Mouse (Mus musculus) kidney, postnatal 0 days (tissue): ENCODE measurements around the gene Bank1. TPM values are rescaled to one million over a fixed set of nuclear protein-coding genes. Genes with fewer than 3 reads are reported as not detected.
A peak's percentile ranks its signal among the peaks of the same experiment; 100 is the strongest.

Experiments used
- ATAC-seq: fragments of 200-750 bp; cut with Nextera tagmentation; replicated peaks from 2 replicates; pipeline ENCODE4 v1.8.0; 2017; ENCODE audit warnings: low read depth, moderate number of reproducible peaks, moderate TSS enrichment, moderate library complexity; ENCODE audit not compliant: low FRiP score
- DNase-seq: peaks from one replicate; pipeline ENCODE4 v3.0.0-alpha.2; 2016; ENCODE audit warnings: low spot score
- H3K27ac ChIP-seq: fragments of 300-500 bp; sonication (generic); 2 replicates; pipeline ENCODE4 v1.5.1; 2014; ENCODE audit warnings: mild to moderate bottlenecking
- H3K27me3 ChIP-seq: fragments of 300-500 bp; sonication (generic); 2 replicates; pipeline ENCODE4 v1.6.1; 2014; ENCODE audit warnings: low read length, mixed read lengths; ENCODE audit not compliant: insufficient read depth
- H3K36me3 ChIP-seq: fragments of 300-500 bp; sonication (generic); 2 replicates; pipeline ENCODE4 v1.6.1; 2014; ENCODE audit warnings: low read length, mixed read lengths; ENCODE audit not compliant: insufficient read depth
- H3K4me1 ChIP-seq: fragments of 300-500 bp; sonication (generic); replicated peaks from 2 replicates; pipeline ENCODE4 v1.6.1; 2014; ENCODE audit warnings: antibody characterized with exemption, low read length, mixed read lengths; ENCODE audit not compliant: insufficient read depth
- H3K4me2 ChIP-seq: fragments of 300-500 bp; sonication (generic); 2 replicates; pipeline ENCODE4 v1.6.1; 2014; ENCODE audit warnings: mild to moderate bottlenecking, low read length, moderate library complexity, mixed read lengths
- H3K4me3 ChIP-seq: fragments of 300-500 bp; sonication (generic); replicated peaks from 2 replicates; pipeline ENCODE4 v1.5.1; 2014; ENCODE audit warnings: low read depth, low read length
- H3K9ac ChIP-seq: fragments of 300-500 bp; sonication (generic); 2 replicates; pipeline ENCODE4 v1.6.1; 2014; ENCODE audit warnings: low read depth, low read length
- H3K9me3 ChIP-seq: fragments of 300-500 bp; sonication (generic); replicated peaks from 2 replicates; pipeline ENCODE4 v1.6.1; 2016; ENCODE audit warnings: low read length, inconsistent platforms, mixed read lengths
- CTCF ChIP-seq: IDR thresholded peaks from 2 replicates; pipeline ENCODE4 v1.5.1; 2016; ENCODE audit warnings: antibody characterized with exemption, low read depth, mild to moderate bottlenecking, moderate library complexity
- WGBS: fragments of 180-500 bp; shearing (Covaris S2); extraction: QIAGEN DNeasy Blood & Tissue Kit; methylation state at CpG from one replicate; pipeline ENCODE4 v1.1.7; 2014; 5-methylcytosine and 5-hydroxymethylcytosine counted together
- polyA plus RNA-seq: library from polyadenylated mRNA; unstranded; fragments of >200 nt; fragmentation: Nextera tagmentation; extraction: Ambion mirVana; gene quantifications from 2 replicates; pipeline ENCODE4 v1.2.1, GENCODE M21; 2015

Bank1 gene
- polyA plus RNA-seq, 1 experiment from 2014 or later = 0.75 TPM

- no peak overlapping the region for H3K27ac ChIP-seq
- no peaks in the 10 kb centered on the region for H3K36me3 ChIP-seq
- H3K9me3 ChIP-seq = no peaks in the 10 kb centered on the region
- no peak for ATAC-seq
- H3K9ac ChIP-seq = no peak overlapping the region
- H3K4me2 ChIP-seq = no peak overlapping the region
- no peaks in the 10 kb centered on the region for H3K4me1 ChIP-seq
- TF ChIP-seq CTCF = no peak
- no peak overlapping the region for H3K4me3 ChIP-seq
- no peak for DNase-seq
- no peaks in the 10 kb centered on the region for H3K27me3 ChIP-seq
- WGBS = 94% methylated on average over 6 of the region's 6 CpGs
Observed at GRCm38 (mm10) chr3:136039446-136039845, 286.4 kb downstream of the Bank1 start.

- no peaks in the 10 kb centered on the region for H3K27me3 ChIP-seq
- no peak overlapping the region for H3K4me3 ChIP-seq
- H3K27ac ChIP-seq = no peak overlapping the region
- WGBS = 25% methylated on average over 3 of the region's 3 CpGs
- no peak for ATAC-seq
- no peak for TF ChIP-seq CTCF
- no peaks in the 10 kb centered on the region for H3K36me3 ChIP-seq
- no peaks in the 10 kb centered on the region for H3K4me1 ChIP-seq
- no peak overlapping the region for H3K4me2 ChIP-seq
- no peaks in the 10 kb centered on the region for H3K9me3 ChIP-seq
- H3K9ac ChIP-seq = no peak overlapping the region
- no peak for DNase-seq
Observed at GRCm38 (mm10) chr3:136037254-136037653, 288.6 kb downstream of the Bank1 start.

DNA sequence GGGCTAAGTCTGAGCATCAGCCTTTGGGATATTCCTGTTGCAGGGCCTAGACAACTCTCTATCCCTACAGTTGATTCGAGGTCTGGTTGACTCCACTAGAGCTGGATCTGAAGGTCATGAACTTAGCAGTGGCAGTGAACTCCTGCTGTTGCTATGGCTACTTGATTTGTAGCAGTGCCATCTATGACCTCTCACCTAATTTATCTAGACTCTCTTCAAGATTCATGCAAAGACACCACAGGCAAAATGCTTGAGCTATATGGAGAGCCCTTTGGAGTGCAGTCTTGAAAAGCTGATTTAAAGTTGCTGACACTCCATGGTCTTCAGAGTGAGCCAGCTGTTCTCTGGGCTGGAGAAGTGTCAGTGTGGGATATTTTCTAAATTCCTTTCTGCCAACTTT, 290.1 kb downstream of the Bank1 start:
- H3K4me1 ChIP-seq = no peaks in the 10 kb centered on the region
- no peak overlapping the region for H3K9ac ChIP-seq
- WGBS = 33% methylated on average over 1 of the region's 1 CpGs
- H3K4me3 ChIP-seq = no peak overlapping the region
- no peak for ATAC-seq
- no peaks in the 10 kb centered on the region for H3K27me3 ChIP-seq
- no peak for TF ChIP-seq CTCF
- no peak for DNase-seq
- H3K4me2 ChIP-seq = no peak overlapping the region
- H3K36me3 ChIP-seq = no peaks in the 10 kb centered on the region
- no peak overlapping the region for H3K27ac ChIP-seq
- H3K9me3 ChIP-seq = no peaks in the 10 kb centered on the region

DNA sequence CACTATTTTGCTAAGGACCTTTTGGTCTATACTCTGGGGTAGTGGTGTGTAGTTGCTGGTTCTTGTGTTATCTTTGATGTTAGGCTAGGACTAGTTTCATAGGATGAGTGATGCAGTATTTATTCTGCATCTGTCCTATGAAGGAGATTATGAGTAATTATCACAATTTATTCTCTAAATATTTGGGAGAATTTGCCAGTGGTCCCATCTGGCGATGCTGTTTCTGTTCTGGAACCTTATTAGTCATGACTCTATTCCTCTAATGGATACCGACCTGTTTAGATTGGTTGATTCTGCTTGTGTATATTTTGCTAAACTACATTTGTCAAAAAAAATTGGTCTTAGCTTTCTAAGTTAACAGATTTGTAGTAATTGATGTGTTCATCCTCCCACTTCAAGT, 301.0 kb downstream of the Bank1 start:
- TF ChIP-seq CTCF = no peak
- Histone ChIP-seq H3K27ac (no peak overlapping the region), H3K27me3 (no peaks in the 10 kb centered on the region), H3K4me3 (no peak overlapping the region), H3K4me2 (no peak overlapping the region), H3K9me3 (no peaks in the 10 kb centered on the region), H3K9ac (no peak overlapping the region), H3K4me1 (no peaks in the 10 kb centered on the region), H3K36me3 (no peaks in the 10 kb centered on the region)
- no peak for DNase-seq
- WGBS = 85% methylated on average over 2 of the region's 2 CpGs
- ATAC-seq = no peak

- no peak overlapping the region for H3K4me2 ChIP-seq
- H3K4me3 ChIP-seq = no peak overlapping the region
- TF ChIP-seq CTCF = no peak
- DNase-seq = no peak
- H3K9me3 ChIP-seq = no peaks in the 10 kb centered on the region
- H3K4me1 ChIP-seq = no peaks in the 10 kb centered on the region
- H3K36me3 ChIP-seq = no peaks in the 10 kb centered on the region
- no peak overlapping the region for H3K27ac ChIP-seq
- no peak overlapping the region for H3K9ac ChIP-seq
- H3K27me3 ChIP-seq = no peaks in the 10 kb centered on the region
- 86% methylated on average over 2 of the region's 2 CpGs for WGBS
- no peak for ATAC-seq
Observed at GRCm38 (mm10) chr3:136017517-136017916, 308.3 kb downstream of the Bank1 start.

GRCm38 (mm10) chr3:136010616-136011015, 315.2 kb downstream of the Bank1 start:
- no peaks in the 10 kb centered on the region for H3K9me3 ChIP-seq
- H3K36me3 ChIP-seq = no peaks in the 10 kb centered on the region
- TF ChIP-seq CTCF = no peak
- H3K9ac ChIP-seq = no peak overlapping the region
- no peak overlapping the region for H3K27ac ChIP-seq
- H3K4me1 ChIP-seq = no peaks in the 10 kb centered on the region
- H3K27me3 ChIP-seq = no peaks in the 10 kb centered on the region
- DNase-seq = no peak
- WGBS = 87% methylated on average over 4 of the region's 4 CpGs
- H3K4me3 ChIP-seq = no peak overlapping the region
- no peak overlapping the region for H3K4me2 ChIP-seq
- ATAC-seq = no peak

- Histone ChIP-seq H3K4me1 (no peaks in the 10 kb centered on the region), H3K9ac (no peak overlapping the region), H3K27ac (peak overlapping the region; percentile 19; the same call in 1 of the 2 replicates), H3K4me2 (peak overlapping the region; percentile 37), H3K4me3 (no peak overlapping the region), H3K9me3 (no peaks in the 10 kb centered on the region), H3K27me3 (no peaks in the 10 kb centered on the region), H3K36me3 (no peaks in the 10 kb centered on the region)
- ATAC-seq = no peak
- 0 out of 2 replicates have a peak, but pooled peaks have one; percentile 5 for TF ChIP-seq CTCF
- WGBS = 33% methylated on average over 9 of the region's 9 CpGs
- DNase-seq = peak; percentile 83
Observed at GRCm38 (mm10) chr3:136007846-136008245, 318.0 kb downstream of the Bank1 start.
